Mouse (Mus musculus) cortical plate, adult 2 months (tissue): Measurements from ENCODE around the gene Mrtfa.

Source experiments
- CTCF ChIP-seq: fragments of 200-500 bp; IDR thresholded peaks from 2 replicates; pipeline ENCODE4 v1.5.1; 2011; ENCODE audit warnings: mild to moderate bottlenecking, control low read depth, low read length; ENCODE audit not compliant: insufficient read depth; ENCODE audit errors: extremely low read depth
- POLR2A ChIP-seq: fragments of 200-500 bp; IDR thresholded peaks from 2 replicates; pipeline ENCODE4 v1.6.1; 2011; ENCODE audit warnings: mild to moderate bottlenecking, low read length, control low read depth; ENCODE audit not compliant: insufficient read depth; ENCODE audit errors: extremely low read depth

DNA sequence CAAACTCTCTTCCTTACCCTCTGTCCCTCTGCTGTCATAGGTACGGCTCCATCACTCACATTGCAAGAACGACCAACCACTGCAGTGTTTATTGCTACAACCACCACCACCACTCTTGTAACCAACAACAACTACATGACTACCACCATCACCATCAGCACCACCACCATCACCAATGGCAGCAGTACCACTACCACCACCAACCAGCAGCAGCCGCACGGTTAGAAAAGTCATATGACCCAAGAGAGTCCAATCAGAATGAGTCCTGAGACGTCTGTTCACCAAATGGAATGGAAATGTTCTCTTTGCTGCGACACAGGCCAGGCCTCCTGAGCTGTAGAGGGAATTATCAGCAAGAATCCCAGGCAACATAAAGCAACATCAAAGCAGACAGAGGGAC is 4.2 kb upstream of the Mrtfa start:
- TF ChIP-seq POLR2A (no peak), CTCF (no peak)
